Mouse (Mus musculus) heart, adult 2 months (tissue): Measurements from ENCODE around the gene Mapk3.

Experiments
- CTCF ChIP-seq: fragments of 200-600 bp; IDR thresholded peaks from 2 replicates; pipeline ENCODE4 v1.8.1; 2022; ENCODE audit warnings: antibody characterized with exemption, mild to moderate bottlenecking, moderate library complexity
- POLR2A ChIP-seq: fragments of 200-500 bp; IDR thresholded peaks from 2 replicates; pipeline ENCODE4 v1.6.1; 2011; ENCODE audit warnings: mild to moderate bottlenecking, low read depth, low read length, control low read depth; ENCODE audit not compliant: insufficient read depth

DNA sequence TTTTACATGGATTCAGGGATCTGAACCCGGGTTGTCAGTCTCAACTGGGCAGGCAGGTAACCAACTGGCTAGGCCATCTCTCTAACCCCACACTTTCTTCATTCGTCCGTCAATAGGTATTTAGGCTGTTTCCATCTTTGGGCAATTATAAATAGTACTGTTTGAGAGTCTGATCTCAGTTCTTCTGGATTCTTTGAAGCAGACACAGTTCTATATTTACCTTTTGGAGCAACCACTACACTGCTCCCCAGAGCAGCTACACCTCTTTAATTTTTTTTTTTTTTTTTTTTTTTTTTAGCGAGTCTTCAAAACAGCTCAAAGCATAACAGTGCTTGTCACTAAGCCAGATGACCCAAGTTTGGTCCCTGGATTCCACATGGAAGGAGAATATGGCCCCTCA, 43.7 kb upstream of the Mapk3 start:
- TF ChIP-seq POLR2A, result no peak
- no peak for TF ChIP-seq CTCF
